Mouse (Mus musculus) heart, adult 2 months (tissue): ENCODE results near the gene Ttc21a.
A peak's percentile ranks its signal among the peaks of the same experiment; 100 is the strongest.

Experiments used
- CTCF ChIP-seq: fragments of 200-600 bp; IDR thresholded peaks from 2 replicates; pipeline ENCODE4 v1.8.1; 2022; ENCODE audit warnings: antibody characterized with exemption, mild to moderate bottlenecking, moderate library complexity
- EP300 ChIP-seq: fragments of 200-500 bp; IDR thresholded peaks from 2 replicates; pipeline ENCODE4 v1.6.1; 2011; ENCODE audit warnings: low read depth, low read length, control low read depth; ENCODE audit not compliant: insufficient read depth
- POLR2A ChIP-seq: fragments of 200-500 bp; IDR thresholded peaks from 2 replicates; pipeline ENCODE4 v1.6.1; 2011; ENCODE audit warnings: mild to moderate bottlenecking, low read depth, low read length, control low read depth; ENCODE audit not compliant: insufficient read depth

DNA sequence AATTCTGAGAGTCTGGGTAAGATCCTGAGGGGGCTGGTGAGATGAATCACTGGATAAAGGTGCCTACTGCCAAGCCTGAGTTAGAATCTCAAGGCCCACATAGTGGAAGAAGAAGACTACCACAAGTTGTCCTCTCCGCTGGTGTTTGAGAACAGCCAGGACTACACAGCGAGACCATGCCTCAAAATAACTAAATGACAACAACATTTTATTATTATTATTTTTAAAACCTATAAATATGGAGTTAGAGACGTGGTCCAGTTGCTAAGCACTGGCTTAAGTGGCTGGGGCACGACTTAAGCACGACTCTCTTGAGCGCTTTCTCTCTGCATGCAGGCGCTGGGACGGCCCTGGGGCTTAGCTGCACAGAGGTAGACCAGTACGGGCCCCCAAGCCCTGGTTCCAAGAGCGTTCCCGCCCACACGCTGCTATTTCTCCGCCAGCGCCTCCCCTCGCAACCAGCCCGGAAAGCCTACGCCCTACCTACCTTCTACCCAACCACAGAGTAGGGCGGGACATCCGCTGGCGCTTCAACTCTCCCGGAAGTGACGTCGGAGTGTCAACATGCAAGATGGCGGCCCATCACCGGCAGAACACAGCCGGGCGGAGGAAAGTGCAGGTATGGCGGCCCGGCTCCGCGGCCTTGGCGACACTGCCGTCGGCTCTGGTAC lies 42.9 kb upstream of the Ttc21a start, which contains the start of gene Wdr48:
- TF ChIP-seq CTCF = no peak
- peak; percentile 74 for TF ChIP-seq POLR2A
- 0 out of 2 replicates have a peak, but pooled peaks have one; percentile 24 for TF ChIP-seq EP300
